Mouse (Mus musculus) lung, postnatal 0 days (tissue): ENCODE data around the gene B230217C12Rik.

Experiments used
- CTCF ChIP-seq: IDR thresholded peaks from 2 replicates; pipeline ENCODE4 v1.5.1; 2016; ENCODE audit warnings: antibody characterized with exemption, mild to moderate bottlenecking
- EP300 ChIP-seq: IDR thresholded peaks from 2 replicates; pipeline ENCODE4 v1.6.1; 2016; ENCODE audit warnings: antibody characterized with exemption, mild to moderate bottlenecking, control low read depth

GRCm38 (mm10) chr11:97829365-97829764 lies 11.2 kb upstream of the B230217C12Rik start:
- TF ChIP-seq CTCF (no peak), EP300 (no peak)
